Mouse (Mus musculus) small intestine, adult 2 months (tissue): Measurements from ENCODE around the gene Srgap2.

ENCODE experiments used
- CTCF ChIP-seq: fragments of 200-500 bp; IDR thresholded peaks from 2 replicates; pipeline ENCODE4 v1.5.1; 2012; ENCODE audit warnings: low read depth, mild to moderate bottlenecking, control low read depth, inconsistent platforms, low read length, moderate library complexity, mixed read lengths; ENCODE audit not compliant: insufficient replicate concordance, insufficient read length; ENCODE audit errors: extremely low read depth
- POLR2A ChIP-seq: fragments of 200-500 bp; IDR thresholded peaks from 2 replicates; pipeline ENCODE4 v1.6.1; 2012; ENCODE audit warnings: low read depth, mild to moderate bottlenecking, control low read depth, inconsistent platforms, low read length, moderate library complexity

DNA sequence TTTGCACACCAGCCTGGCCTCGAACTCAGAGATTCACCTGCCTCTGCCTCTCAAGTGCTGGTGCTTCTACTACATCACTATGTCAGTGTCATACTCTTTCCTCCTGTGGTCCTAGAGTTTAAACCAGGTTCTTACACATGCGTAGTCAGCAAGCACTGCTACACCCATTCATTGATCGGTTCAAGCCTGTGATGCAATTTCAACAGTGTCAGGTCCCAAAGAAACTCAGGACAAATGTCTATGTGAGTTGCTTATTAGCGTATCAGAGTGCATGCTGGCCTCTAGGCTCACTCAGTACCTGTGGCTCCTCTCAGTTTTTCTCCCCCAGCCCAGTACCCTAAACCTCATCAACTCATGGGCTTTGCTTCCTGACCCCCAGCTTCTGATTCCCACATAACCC lies 43.2 kb upstream of the Srgap2 start:
- TF ChIP-seq CTCF (no peak), POLR2A (no peak)
